Mouse (Mus musculus): ENCODE results near the gene Pdlim1.

DNA sequence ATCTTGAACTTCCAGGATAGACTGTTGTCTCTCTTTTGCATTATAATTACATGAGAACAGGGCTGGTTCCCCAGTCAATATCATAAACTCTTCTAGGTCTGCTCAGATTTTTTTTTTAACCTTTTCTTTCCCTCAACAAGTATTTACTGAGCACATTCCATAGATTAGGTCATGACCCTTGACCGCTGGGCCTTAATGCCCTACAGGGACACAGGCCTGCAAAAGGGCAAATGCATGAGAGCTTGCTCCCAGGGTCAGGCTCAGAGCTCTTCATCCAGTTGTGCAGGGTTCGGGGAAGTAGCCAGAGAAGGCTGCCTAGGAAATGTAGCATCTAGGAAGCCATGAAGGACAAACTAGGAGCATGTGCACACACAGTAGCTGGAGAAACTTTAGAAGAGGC, 35.0 kb upstream of the Pdlim1 start:
- no peak for TF ChIP-seq POLR2A (IDR thresholded peaks at IDR 0.05; ENCODE audit: control insufficient read depth, extremely low read depth, insufficient read depth, low read length, poor library complexity)
- TF ChIP-seq CTCF (IDR thresholded peaks at IDR 0.05; ENCODE audit: borderline replicate concordance, control insufficient read depth, extremely low read depth, insufficient read depth, low read length, poor library complexity): no peak
